Mouse (Mus musculus): ENCODE results near the gene Tbc1d32.
"Not testable (repeated sequence)": the region's sequence is repeated elsewhere in the genome, so short reads cannot be mapped to it uniquely, and the experiment has no call there.

The Tbc1d32 gene

GRCm38 (mm10) chr10:56228568-56229209, at the start of gene Tbc1d32:
Tbc1d32 (minus strand) TSS chr10:56228689.
- peak; percentile 88 for DNase-seq (ENCODE audit: low spot score)

GRCm38 (mm10) chr10:56227771-56228275, 666 bp downstream of the Tbc1d32 start:
- DNase-seq (ENCODE audit: low spot score), result no peak

- no peak for DNase-seq (ENCODE audit: low spot score)
Measured at GRCm38 (mm10) chr10:56215797-56216196, 12.7 kb downstream of the Tbc1d32 start.

GRCm38 (mm10) chr10:56210343-56210742, 18.1 kb downstream of the Tbc1d32 start:
- DNase-seq (ENCODE audit: low spot score), result no peak

- no peak for DNase-seq (ENCODE audit: low spot score)
Measured at GRCm38 (mm10) chr10:56206802-56207404, 21.6 kb downstream of the Tbc1d32 start.

GRCm38 (mm10) chr10:56204348-56204747, 24.1 kb downstream of the Tbc1d32 start:
- no peak for DNase-seq (ENCODE audit: low spot score)

- no peak for DNase-seq (ENCODE audit: low spot score)
Measured at GRCm38 (mm10) chr10:56199902-56200301, 28.6 kb downstream of the Tbc1d32 start.

GRCm38 (mm10) chr10:56198691-56199090, 29.8 kb downstream of the Tbc1d32 start:
- no peak for DNase-seq (ENCODE audit: low spot score)

- no peak for DNase-seq (ENCODE audit: low spot score)
Measured at GRCm38 (mm10) chr10:56194310-56194709, 34.2 kb downstream of the Tbc1d32 start.

- no peak for DNase-seq (ENCODE audit: low spot score)
Measured at GRCm38 (mm10) chr10:56181727-56182126, 46.8 kb downstream of the Tbc1d32 start.

GRCm38 (mm10) chr10:56173184-56173583, 55.3 kb downstream of the Tbc1d32 start:
- DNase-seq (ENCODE audit: low spot score), result no peak

GRCm38 (mm10) chr10:56167721-56168120, 60.8 kb downstream of the Tbc1d32 start:
- not testable (repeated sequence) for DNase-seq (ENCODE audit: low spot score)

GRCm38 (mm10) chr10:56165758-56166157, 62.7 kb downstream of the Tbc1d32 start:
- no peak for DNase-seq (ENCODE audit: low spot score)

GRCm38 (mm10) chr10:56164411-56164810, 64.1 kb downstream of the Tbc1d32 start:
- DNase-seq (ENCODE audit: low spot score), result no peak

- DNase-seq (ENCODE audit: low spot score), result no peak
Measured at GRCm38 (mm10) chr10:56158748-56159147, 69.7 kb downstream of the Tbc1d32 start.

- DNase-seq (ENCODE audit: low spot score), result no peak
Measured at GRCm38 (mm10) chr10:56158207-56158606, 70.3 kb downstream of the Tbc1d32 start.

GRCm38 (mm10) chr10:56156956-56157355, 71.5 kb downstream of the Tbc1d32 start:
- DNase-seq (ENCODE audit: low spot score), result no peak

GRCm38 (mm10) chr10:56148920-56149319, 79.6 kb downstream of the Tbc1d32 start:
- no peak for DNase-seq (ENCODE audit: low spot score)

GRCm38 (mm10) chr10:56137191-56137590, 91.3 kb downstream of the Tbc1d32 start:
- DNase-seq (ENCODE audit: low spot score), result no peak

GRCm38 (mm10) chr10:56129642-56130041, 98.8 kb downstream of the Tbc1d32 start:
- DNase-seq (ENCODE audit: low spot score), result no peak

GRCm38 (mm10) chr10:56126972-56127371, 101.5 kb downstream of the Tbc1d32 start:
- no peak for DNase-seq (ENCODE audit: low spot score)

GRCm38 (mm10) chr10:56115636-56116180, 112.8 kb downstream of the Tbc1d32 start:
- no peak for DNase-seq (ENCODE audit: low spot score)

GRCm38 (mm10) chr10:56114951-56115635, 113.4 kb downstream of the Tbc1d32 start:
- DNase-seq (ENCODE audit: low spot score), result peak; percentile 56

All from lung, postnatal 25 days (tissue).